Mouse (Mus musculus) hindbrain, embryonic 13.5 days (tissue): ENCODE data around the gene Exph5. TPM values are rescaled to one million over a fixed set of nuclear protein-coding genes. Genes with fewer than 3 reads are reported as not detected.

Source experiments
- ATAC-seq: fragments of 200-750 bp; cut with Nextera tagmentation; 2 replicates; pipeline ENCODE4 v1.8.0; 2017; ENCODE audit warnings: moderate TSS enrichment; ENCODE audit not compliant: low FRiP score
- H3K27ac ChIP-seq: fragments of 300-500 bp; sonication (generic); 2 replicates; pipeline ENCODE4 v1.5.1; 2015; ENCODE audit warnings: inconsistent platforms, mild to moderate bottlenecking, moderate library complexity
- H3K27me3 ChIP-seq: fragments of 300-500 bp; sonication (generic); 2 replicates; pipeline ENCODE4 v1.6.1; 2015; ENCODE audit warnings: mild to moderate bottlenecking, inconsistent platforms
- H3K36me3 ChIP-seq: fragments of 300-500 bp; sonication (generic); 2 replicates; pipeline ENCODE4 v1.6.1; 2015; ENCODE audit warnings: mild to moderate bottlenecking, inconsistent platforms
- H3K4me1 ChIP-seq: fragments of 300-500 bp; sonication (generic); replicated peaks from 2 replicates; pipeline ENCODE4 v1.6.1; 2015; ENCODE audit warnings: inconsistent platforms
- H3K4me2 ChIP-seq: fragments of 300-500 bp; sonication (generic); 2 replicates; pipeline ENCODE4 v1.6.1; 2015; ENCODE audit warnings: inconsistent platforms, mild to moderate bottlenecking, moderate library complexity
- H3K4me3 ChIP-seq: fragments of 300-500 bp; sonication (generic); 2 replicates; pipeline ENCODE4 v1.5.1; 2015; ENCODE audit warnings: mild to moderate bottlenecking, inconsistent platforms
- H3K9ac ChIP-seq: fragments of 300-500 bp; sonication (generic); 2 replicates; pipeline ENCODE4 v1.6.1; 2015; ENCODE audit warnings: mild to moderate bottlenecking, inconsistent platforms
- H3K9me3 ChIP-seq: fragments of 300-500 bp; sonication (generic); 2 replicates; pipeline ENCODE4 v1.6.1; 2016; ENCODE audit warnings: inconsistent platforms
- WGBS: fragments of 180-500 bp; shearing (Covaris S2); methylation state at CpG from one replicate; pipeline ENCODE4 v1.1.7; 2015; 5-methylcytosine and 5-hydroxymethylcytosine counted together
- polyA plus RNA-seq: library from polyadenylated mRNA; unstranded; fragments of >200 nt; fragmentation: Nextera tagmentation; extraction: Ambion mirVana; gene quantifications from 2 replicates; pipeline ENCODE4 v1.2.1, GENCODE M21; 2015

The Exph5 gene
- polyA plus RNA-seq, 1 experiment from 2014 or later = 0.06 TPM

- Histone ChIP-seq H3K4me1 (peaks cover 30% of the 10 kb centered on the region), H3K36me3 (no peaks in the 10 kb centered on the region), H3K4me3 (no peak overlapping the region), H3K27ac (no peak overlapping the region), H3K27me3 (no peaks in the 10 kb centered on the region), H3K9ac (no peak overlapping the region), H3K4me2 (no peak overlapping the region), H3K9me3 (no peaks in the 10 kb centered on the region)
- no peak for ATAC-seq
- 82% methylated on average over 8 of the region's 8 CpGs for WGBS
Observed at GRCm38 (mm10) chr9:53401146-53401545, 99.7 kb downstream of the Exph5 start.

- Histone ChIP-seq H3K4me3 (no peak within 1 kb of the TSS), H3K4me2 (peak within 1 kb of the TSS; percentile 40), H3K4me1 (peaks cover 30% of the 10 kb centered on the region), H3K9ac (no peak within 1 kb of the TSS), H3K36me3 (no peaks in the 10 kb centered on the region), H3K27me3 (no peaks in the 10 kb centered on the region), H3K27ac (peak within 1 kb of the TSS; percentile 62; the same call in 1 of the 2 replicates), H3K9me3 (no peaks in the 10 kb centered on the region)
- ATAC-seq = no peak
- WGBS = 22% methylated on average over 11 of the region's 11 CpGs
Observed at GRCm38 (mm10) chr9:53402291-53402711, 100.8 kb downstream of the Exph5 start, which contains the start of gene 4930550C14Rik. Gene 4930550C14Rik, plus strand, starts transcription at chr9:53402325.

GRCm38 (mm10) chr9:53402991-53403390, 101.5 kb downstream of the Exph5 start:
- Histone ChIP-seq H3K36me3 (no peaks in the 10 kb centered on the region), H3K4me1 (peaks cover 30% of the 10 kb centered on the region), H3K4me3 (no peak overlapping the region), H3K9me3 (no peaks in the 10 kb centered on the region), H3K4me2 (peak overlapping the region; percentile 40), H3K27ac (peak overlapping the region; percentile 62; the same call in 1 of the 2 replicates), H3K9ac (no peak overlapping the region), H3K27me3 (no peaks in the 10 kb centered on the region)
- 58% methylated on average over 8 of the region's 8 CpGs for WGBS
- ATAC-seq = no peak; the same call in 1 of the 2 replicates

DNA sequence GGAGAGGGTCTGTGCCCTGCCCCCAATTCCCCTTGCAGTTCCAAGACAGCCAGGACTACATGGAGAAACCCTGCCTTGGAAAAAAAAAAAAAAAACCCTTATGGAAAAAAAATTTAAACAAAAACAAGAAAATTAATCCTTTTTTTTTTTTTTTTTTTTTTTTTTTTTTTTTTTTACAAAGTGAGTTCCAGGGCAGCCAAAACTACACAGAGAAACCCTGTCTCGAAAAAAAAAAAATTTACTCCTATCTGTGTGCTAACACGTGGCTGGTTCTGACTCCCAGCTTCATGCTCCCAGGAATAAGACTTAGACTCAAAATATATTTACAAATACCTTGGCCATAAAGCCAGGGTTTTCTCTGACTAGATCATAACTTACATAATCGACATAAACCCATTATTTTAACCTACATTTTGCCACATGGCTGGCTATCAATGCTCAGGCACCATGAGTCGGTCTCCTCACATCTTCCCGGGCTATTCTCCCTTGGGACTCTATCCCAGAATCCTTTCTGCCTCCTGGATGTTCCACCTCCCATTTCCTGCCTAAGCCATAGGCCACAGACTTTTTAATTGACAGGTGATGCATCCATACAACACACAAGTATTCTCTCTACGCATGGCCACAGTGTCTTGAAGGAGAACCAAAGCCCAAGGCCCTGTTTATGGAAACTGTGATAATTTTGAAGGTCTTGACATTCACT, 102.7 kb downstream of the Exph5 start:
- Histone ChIP-seq H3K4me1 (peaks cover 30% of the 10 kb centered on the region), H3K9me3 (no peaks in the 10 kb centered on the region), H3K9ac (no peak overlapping the region), H3K4me2 (peak overlapping the region; percentile 56; the same call in 1 of the 2 replicates), H3K4me3 (no peak overlapping the region), H3K36me3 (no peaks in the 10 kb centered on the region), H3K27me3 (no peaks in the 10 kb centered on the region), H3K27ac (peak overlapping the region; percentile 89; the same call in 1 of the 2 replicates)
- no peak for ATAC-seq
- WGBS = 83% methylated on average over 6 of the region's 6 CpGs

DNA sequence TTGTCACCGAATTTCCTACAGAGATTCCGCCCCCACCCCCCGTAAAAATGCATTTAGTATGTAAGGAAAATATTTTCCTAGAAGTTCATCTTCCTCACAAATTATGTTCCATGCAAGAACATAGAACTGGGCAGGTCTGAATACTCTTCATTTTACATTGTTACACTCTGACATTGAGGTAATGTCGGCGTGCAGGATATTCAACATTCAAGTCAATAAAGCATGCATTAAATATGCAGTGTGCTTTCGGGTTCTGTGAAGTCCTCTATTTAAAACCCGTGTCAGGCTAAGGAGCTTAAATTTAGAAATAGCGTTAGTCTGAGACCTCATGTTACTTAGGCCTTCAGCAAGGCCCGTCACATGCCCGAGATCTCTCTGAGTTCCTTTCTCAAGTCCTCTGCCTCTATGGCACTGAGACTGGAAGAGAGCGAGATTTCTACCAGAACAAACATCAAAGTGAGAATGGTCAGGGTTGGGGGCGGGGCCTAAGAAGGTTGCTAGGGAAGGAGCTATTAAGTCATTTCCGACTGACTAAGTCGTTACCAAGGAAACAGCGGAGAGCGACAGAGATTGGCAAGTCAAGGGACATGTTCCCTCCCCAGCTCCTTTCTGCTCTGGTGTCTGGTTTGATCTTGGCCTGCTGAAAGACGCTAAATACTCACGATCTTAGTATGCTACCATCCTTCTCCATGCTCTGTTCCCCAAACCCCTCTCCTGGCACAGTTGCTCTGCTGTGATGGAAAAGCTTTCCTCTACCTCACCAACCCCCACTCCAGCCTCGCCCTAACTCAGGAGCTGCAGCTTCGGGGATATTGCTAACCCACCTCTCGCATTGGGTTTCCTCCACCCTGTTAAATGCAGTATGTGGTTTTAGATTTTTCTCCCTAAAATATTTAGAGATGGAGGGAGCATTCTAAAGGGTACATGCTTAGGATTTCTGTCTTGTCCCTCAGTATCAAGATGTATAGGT, 103.6 kb downstream of the Exph5 start:
- Histone ChIP-seq H3K36me3 (no peaks in the 10 kb centered on the region), H3K27me3 (no peaks in the 10 kb centered on the region), H3K4me3 (peak overlapping the region; percentile 42), H3K27ac (peak overlapping the region; percentile 89), H3K4me2 (peak overlapping the region; percentile 56), H3K9me3 (no peaks in the 10 kb centered on the region), H3K4me1 (peaks cover 30% of the 10 kb centered on the region), H3K9ac (peak overlapping the region; percentile 66)
- ATAC-seq = peak; percentile 91
- 23% methylated on average over 21 of the region's 21 CpGs for WGBS

DNA sequence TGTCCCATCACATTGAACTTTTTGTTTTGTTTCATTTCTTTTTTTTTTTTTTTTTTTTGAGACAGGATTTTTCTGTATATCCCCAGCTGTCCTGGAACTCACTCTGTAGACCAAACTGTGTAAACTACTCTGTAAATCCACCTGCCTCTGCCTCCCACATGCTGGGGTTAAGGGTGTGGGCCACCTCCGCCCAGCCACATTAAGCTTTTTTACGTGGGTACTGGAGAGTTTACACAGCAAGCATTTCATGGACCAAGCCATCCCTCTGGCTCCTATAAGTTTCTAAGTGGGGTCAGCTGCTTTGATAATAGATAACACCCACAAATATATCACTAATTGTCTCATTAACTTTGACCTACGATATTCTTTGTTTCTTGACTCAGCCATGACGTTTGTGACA, 107.1 kb downstream of the Exph5 start:
- no peak overlapping the region for H3K4me2 ChIP-seq
- no peaks in the 10 kb centered on the region for H3K9me3 ChIP-seq
- no peaks in the 10 kb centered on the region for H3K27me3 ChIP-seq
- WGBS = 83% methylated on average over 4 of the region's 4 CpGs
- no peak overlapping the region for H3K9ac ChIP-seq
- no peak overlapping the region for H3K27ac ChIP-seq
- H3K36me3 ChIP-seq = no peaks in the 10 kb centered on the region
- no peak overlapping the region for H3K4me3 ChIP-seq
- ATAC-seq = no peak
- peaks cover 16% of the 10 kb centered on the region for H3K4me1 ChIP-seq

- 96% methylated on average over 2 of the region's 2 CpGs for WGBS
Observed at GRCm38 (mm10) chr9:53408953-53409361, 107.5 kb downstream of the Exph5 start.

DNA sequence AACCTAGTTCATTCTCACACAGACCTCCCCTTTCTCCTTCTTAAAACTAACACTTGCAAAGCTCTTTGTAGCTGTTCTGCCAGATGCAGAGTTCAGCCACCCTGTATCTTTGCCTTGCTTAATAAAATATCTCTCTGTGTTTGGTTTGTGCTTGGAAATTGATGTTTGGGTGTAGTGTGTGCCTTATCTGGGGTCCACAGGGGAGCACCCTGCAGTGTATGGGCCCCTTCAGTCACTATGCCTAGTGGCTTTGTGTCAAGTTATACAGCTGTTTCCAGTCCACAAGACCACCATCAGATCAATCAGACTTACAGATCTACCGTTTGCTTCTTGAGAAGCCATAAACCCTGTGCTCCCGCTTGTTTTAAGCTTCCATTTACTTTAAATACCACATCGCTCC, 108.0 kb downstream of the Exph5 start:
- Histone ChIP-seq H3K4me2 (no peak overlapping the region), H3K27me3 (no peaks in the 10 kb centered on the region), H3K9me3 (no peaks in the 10 kb centered on the region), H3K4me1 (peaks cover 15% of the 10 kb centered on the region), H3K4me3 (no peak overlapping the region), H3K9ac (no peak overlapping the region), H3K36me3 (no peaks in the 10 kb centered on the region), H3K27ac (no peak overlapping the region)
- ATAC-seq = no peak
- WGBS = 92% methylated on average over 3 of the region's 3 CpGs

More at GRCm38 (mm10) chr9:53408953-53409361, 107.5 kb downstream of the Exph5 start:
- Histone ChIP-seq H3K36me3 (no peaks in the 10 kb centered on the region), H3K9me3 (no peaks in the 10 kb centered on the region), H3K9ac (no peak overlapping the region), H3K4me3 (no peak overlapping the region), H3K27me3 (no peaks in the 10 kb centered on the region), H3K4me1 (peaks cover 16% of the 10 kb centered on the region), H3K4me2 (no peak overlapping the region), H3K27ac (no peak overlapping the region)
- ATAC-seq = no peak

GRCm38 (mm10) chr9:53422133-53422896, 120.8 kb downstream of the Exph5 start:
- H3K36me3 ChIP-seq = no peaks in the 10 kb centered on the region
- no peak overlapping the region for H3K27ac ChIP-seq
- H3K4me1 ChIP-seq = no peaks in the 10 kb centered on the region
- H3K9me3 ChIP-seq = no peaks in the 10 kb centered on the region
- no peak overlapping the region for H3K9ac ChIP-seq
- no peak overlapping the region for H3K4me3 ChIP-seq
- H3K4me2 ChIP-seq = no peak overlapping the region
- ATAC-seq = no peak
- 82% methylated on average over 9 of the region's 9 CpGs for WGBS
- H3K27me3 ChIP-seq = no peaks in the 10 kb centered on the region

- no peak for ATAC-seq
- Histone ChIP-seq H3K4me3 (no peak overlapping the region), H3K9ac (no peak overlapping the region), H3K36me3 (no peaks in the 10 kb centered on the region), H3K9me3 (no peaks in the 10 kb centered on the region), H3K27me3 (no peaks in the 10 kb centered on the region), H3K4me1 (no peaks in the 10 kb centered on the region), H3K27ac (no peak overlapping the region), H3K4me2 (no peak overlapping the region)
- WGBS = 95% methylated on average over 3 of the region's 3 CpGs
Observed at GRCm38 (mm10) chr9:53426726-53427125, 125.3 kb downstream of the Exph5 start.
